Mouse (Mus musculus) limb, embryonic 14.5 days (tissue): ENCODE measurements at regions not wholly inside any gene's neighbourhood (a gene's known extent, or its start where the extent isn't known, plus 50 kb on each side); places are given as distances from the start of the nearest gene placed in this dataset.

Source experiments
- ATAC-seq: fragments of 200-750 bp; cut with Nextera tagmentation; 2 replicates; pipeline ENCODE4 v1.8.0; 2017; ENCODE audit warnings: low read depth, moderate number of reproducible peaks, moderate TSS enrichment; ENCODE audit not compliant: low FRiP score
- DNase-seq: peaks from one replicate; pipeline ENCODE4 v3.0.0-alpha.2; 2015; ENCODE audit warnings: low spot score
- H3K27ac ChIP-seq: fragments of 300-500 bp; sonication (generic); replicated peaks from 2 replicates; pipeline ENCODE4 v1.5.1; 2014; ENCODE audit warnings: low read depth, mild to moderate bottlenecking, low read length, moderate library complexity, mixed read lengths
- H3K27me3 ChIP-seq: fragments of 300-500 bp; sonication (generic); 2 replicates; pipeline ENCODE4 v1.6.1; 2014; ENCODE audit warnings: low read length, mixed read lengths; ENCODE audit not compliant: control insufficient read depth, insufficient read depth
- H3K36me3 ChIP-seq: fragments of 300-500 bp; sonication (generic); 2 replicates; pipeline ENCODE4 v1.6.1; 2014; ENCODE audit warnings: mild to moderate bottlenecking, low read length, moderate library complexity, mixed read lengths; ENCODE audit not compliant: control insufficient read depth, insufficient read depth
- H3K4me1 ChIP-seq: fragments of 300-500 bp; sonication (generic); 2 replicates; pipeline ENCODE4 v1.6.1; 2014; ENCODE audit warnings: antibody characterized with exemption, low read length, mixed read lengths; ENCODE audit not compliant: control insufficient read depth, insufficient read depth
- H3K4me2 ChIP-seq: fragments of 300-500 bp; sonication (generic); replicated peaks from 2 replicates; pipeline ENCODE4 v1.6.1; 2014; ENCODE audit warnings: low read depth, mild to moderate bottlenecking, low read length, moderate library complexity; ENCODE audit not compliant: severe bottlenecking
- H3K4me3 ChIP-seq: fragments of 300-500 bp; sonication (generic); replicated peaks from 2 replicates; pipeline ENCODE4 v1.5.1; 2014; ENCODE audit warnings: low read length
- H3K9ac ChIP-seq: fragments of 300-500 bp; sonication (generic); 2 replicates; pipeline ENCODE4 v1.6.1; 2014; ENCODE audit warnings: mild to moderate bottlenecking, low read depth, low read length, moderate library complexity; ENCODE audit not compliant: severe bottlenecking
- H3K9me3 ChIP-seq: fragments of 300-500 bp; sonication (generic); 2 replicates; pipeline ENCODE4 v1.6.1; 2016; ENCODE audit warnings: low read length; ENCODE audit not compliant: control insufficient read depth
- POLR2A ChIP-seq: fragments of 200-500 bp; IDR thresholded peaks from 2 replicates; pipeline ENCODE4 v1.8.0; 2012; ENCODE audit warnings: inconsistent platforms, mild to moderate bottlenecking, moderate library complexity, borderline replicate concordance; ENCODE audit not compliant: insufficient read depth, insufficient read length; ENCODE audit errors: extremely low read depth
- WGBS: fragments of 180-500 bp; shearing (Covaris S2); extraction: QIAGEN DNeasy Blood & Tissue Kit; methylation state at CpG from one replicate; pipeline ENCODE4 v1.1.7; 2014; 5-methylcytosine and 5-hydroxymethylcytosine counted together

GRCm38 (mm10) chr7:118297613-118298012, 54.1 kb upstream of the Smg1 start:
- no peaks in the 10 kb centered on the region for H3K27me3 ChIP-seq
- H3K4me3 ChIP-seq, result peak overlapping the region; percentile 11; the same call in 1 of the 2 replicates
- peak overlapping the region; percentile 35 for H3K4me2 ChIP-seq
- no peak overlapping the region for H3K27ac ChIP-seq
- H3K9ac ChIP-seq, result no peak overlapping the region
- no peaks in the 10 kb centered on the region for H3K36me3 ChIP-seq
- DNase-seq, result peak; percentile 76
- TF ChIP-seq POLR2A, result no peak
- 3% methylated on average over 13 of the region's 13 CpGs for WGBS
- H3K9me3 ChIP-seq, result no peaks in the 10 kb centered on the region
- H3K4me1 ChIP-seq, result no peaks in the 10 kb centered on the region
- ATAC-seq, result peak; percentile 67; the same call in 1 of the 2 replicates

DNA sequence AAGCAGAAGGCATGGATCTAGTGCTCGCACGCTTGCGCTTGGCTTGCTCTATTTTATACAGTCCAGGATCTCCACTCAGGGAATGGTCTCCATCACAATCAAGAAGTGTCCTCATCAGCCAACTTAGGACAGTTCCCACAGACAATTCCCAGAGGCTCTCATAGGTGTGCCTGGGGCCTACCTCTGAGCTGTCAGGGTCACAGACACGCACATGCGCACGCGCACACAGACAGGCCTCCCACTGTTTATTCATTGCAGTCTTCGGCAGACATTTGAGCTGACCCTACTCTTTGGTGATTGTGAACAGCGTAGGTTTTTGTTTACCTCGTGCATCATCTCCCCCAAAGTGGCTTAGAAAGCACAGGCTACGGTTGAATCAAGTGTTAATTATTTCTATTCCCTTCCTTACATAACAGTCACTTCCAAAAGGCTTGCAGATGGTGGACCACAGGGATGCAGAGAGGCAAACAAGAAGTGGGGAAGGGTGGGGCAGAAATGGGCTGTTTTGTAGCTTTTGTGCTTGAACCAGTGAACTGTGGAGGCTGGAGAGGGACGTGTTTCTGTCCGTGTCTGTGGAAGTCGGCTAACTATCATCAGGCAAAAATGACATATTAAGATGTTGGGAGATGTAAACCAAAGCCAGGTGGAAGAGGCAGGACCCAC, 53.5 kb upstream of the Smg1 start:
- no peak for TF ChIP-seq POLR2A
- H3K27me3 ChIP-seq, result no peaks in the 10 kb centered on the region
- H3K27ac ChIP-seq, result no peak overlapping the region
- DNase-seq (no peak), ATAC-seq (no peak)
- H3K36me3 ChIP-seq, result no peaks in the 10 kb centered on the region
- no peaks in the 10 kb centered on the region for H3K9me3 ChIP-seq
- 0 out of 2 replicates have a peak overlapping the region, but pooled peaks have one; percentile 11 for H3K4me3 ChIP-seq
- 71% methylated on average over 14 of the region's 14 CpGs for WGBS
- no peak overlapping the region for H3K9ac ChIP-seq
- H3K4me1 ChIP-seq, result no peaks in the 10 kb centered on the region
- peak overlapping the region; percentile 35 for H3K4me2 ChIP-seq

DNA sequence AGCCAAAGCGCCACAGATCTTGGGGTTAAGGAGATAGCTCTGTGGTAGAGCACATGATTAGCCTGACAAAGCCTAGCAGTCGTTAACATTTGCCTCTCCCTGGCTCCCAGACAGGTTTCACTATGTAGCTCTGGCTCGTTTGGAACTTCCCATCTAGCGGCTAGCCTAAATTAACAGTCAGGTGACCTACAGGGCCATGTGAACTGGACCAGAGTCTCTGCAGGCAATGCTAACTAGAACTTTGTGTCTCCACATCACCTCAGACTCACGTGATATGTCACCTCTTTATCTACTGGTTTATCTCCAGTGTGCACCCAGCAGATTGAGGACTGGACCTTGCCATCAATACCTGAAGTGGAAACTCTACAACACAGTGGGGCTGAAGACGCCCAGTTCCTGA, 52.4 kb upstream of the Smg1 start:
- H3K27me3 ChIP-seq, result no peaks in the 10 kb centered on the region
- H3K27ac ChIP-seq, result no peak overlapping the region
- 75% methylated on average over 6 of the region's 6 CpGs for WGBS
- H3K9me3 ChIP-seq, result no peaks in the 10 kb centered on the region
- DNase-seq, result no peak
- no peak for ATAC-seq
- TF ChIP-seq POLR2A, result no peak
- H3K4me1 ChIP-seq, result no peaks in the 10 kb centered on the region
- H3K36me3 ChIP-seq, result no peaks in the 10 kb centered on the region
- H3K9ac ChIP-seq, result no peak overlapping the region
- H3K4me2 ChIP-seq, result no peak overlapping the region
- no peak overlapping the region for H3K4me3 ChIP-seq

DNA sequence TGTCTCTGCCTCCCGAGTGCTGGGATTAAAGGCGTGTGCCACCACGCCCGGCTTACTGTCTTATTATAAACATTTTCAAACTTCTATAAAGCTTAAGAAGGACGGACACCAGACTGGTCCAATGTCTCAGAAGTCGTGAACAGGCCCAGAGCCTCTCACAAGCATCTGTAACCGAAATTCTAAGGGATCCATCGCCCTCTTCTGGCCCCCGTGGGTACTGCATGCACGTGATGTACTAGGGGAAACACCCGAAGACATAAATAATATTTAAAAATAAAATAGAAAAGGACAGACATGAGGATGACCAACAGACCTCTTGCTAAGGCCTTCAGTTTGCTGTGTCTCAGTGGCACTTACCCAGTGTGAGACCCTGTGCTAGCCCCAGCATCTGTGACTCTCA, 51.8 kb upstream of the Smg1 start:
- TF ChIP-seq POLR2A, result no peak
- Histone ChIP-seq H3K4me3 (no peak overlapping the region), H3K9ac (no peak overlapping the region), H3K4me1 (no peaks in the 10 kb centered on the region), H3K4me2 (no peak overlapping the region), H3K27ac (no peak overlapping the region), H3K27me3 (no peaks in the 10 kb centered on the region), H3K9me3 (no peaks in the 10 kb centered on the region), H3K36me3 (no peaks in the 10 kb centered on the region)
- ATAC-seq (no peak), DNase-seq (no peak)
- WGBS, result 83% methylated on average over 11 of the region's 11 CpGs

DNA sequence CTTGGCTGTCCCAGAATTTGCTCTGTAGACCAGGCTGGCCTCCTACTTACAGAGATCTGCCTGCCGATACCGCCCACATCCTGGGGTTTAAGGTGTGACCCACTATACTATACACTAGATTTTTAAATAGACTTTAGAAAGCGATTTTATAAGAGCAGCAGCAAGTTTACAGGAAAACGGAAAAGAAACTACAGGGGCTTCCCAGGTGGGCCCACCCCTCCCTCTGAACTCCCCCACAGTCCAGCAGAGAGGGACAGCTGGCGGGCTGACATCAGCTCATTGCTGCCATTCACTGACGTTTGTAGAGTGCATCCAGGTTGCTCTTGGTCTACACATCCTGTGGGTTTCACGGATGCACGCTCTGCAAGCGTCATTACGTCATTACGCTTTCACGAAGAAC, 51.2 kb upstream of the Smg1 start:
- no peaks in the 10 kb centered on the region for H3K9me3 ChIP-seq
- TF ChIP-seq POLR2A, result no peak
- 90% methylated on average over 12 of the region's 12 CpGs for WGBS
- no peak overlapping the region for H3K9ac ChIP-seq
- H3K27me3 ChIP-seq, result no peaks in the 10 kb centered on the region
- ATAC-seq (no peak), DNase-seq (no peak)
- H3K4me1 ChIP-seq, result no peaks in the 10 kb centered on the region
- no peak overlapping the region for H3K4me2 ChIP-seq
- H3K36me3 ChIP-seq, result no peaks in the 10 kb centered on the region
- no peak overlapping the region for H3K27ac ChIP-seq
- H3K4me3 ChIP-seq, result no peak overlapping the region
